Mouse (Mus musculus) lung, embryonic 14.5 days (tissue): ENCODE measurements around the gene A030005K14Rik. TPM values are rescaled to one million over a fixed set of nuclear protein-coding genes. Genes with fewer than 3 reads are reported as not detected.

ENCODE experiments used
- ATAC-seq: fragments of 200-750 bp; cut with Nextera tagmentation; 2 replicates; pipeline ENCODE4 v1.8.0; 2017; ENCODE audit warnings: mild to moderate bottlenecking, moderate TSS enrichment, moderate library complexity; ENCODE audit not compliant: insufficient read depth
- DNase-seq: peaks from one replicate; pipeline ENCODE4 v3.0.0-alpha.2; 2015
- H3K27ac ChIP-seq: fragments of 300-500 bp; sonication (generic); 2 replicates; pipeline ENCODE4 v1.5.1; 2014; ENCODE audit warnings: low read depth, mild to moderate bottlenecking, moderate library complexity
- H3K27me3 ChIP-seq: fragments of 300-500 bp; sonication (generic); 2 replicates; pipeline ENCODE4 v1.6.1; 2014; ENCODE audit warnings: low read length, control low read depth; ENCODE audit not compliant: insufficient read depth
- H3K36me3 ChIP-seq: fragments of 300-500 bp; sonication (generic); 2 replicates; pipeline ENCODE4 v1.6.1; 2014; ENCODE audit warnings: control low read depth; ENCODE audit not compliant: insufficient read depth
- H3K4me1 ChIP-seq: fragments of 300-500 bp; sonication (generic); 2 replicates; pipeline ENCODE4 v1.6.1; 2014; ENCODE audit warnings: antibody characterized with exemption, control low read depth; ENCODE audit not compliant: insufficient read depth
- H3K4me2 ChIP-seq: fragments of 300-500 bp; sonication (generic); 2 replicates; pipeline ENCODE4 v1.6.1; 2014; ENCODE audit warnings: mild to moderate bottlenecking
- H3K4me3 ChIP-seq: fragments of 300-500 bp; sonication (generic); 2 replicates; pipeline ENCODE4 v1.5.1; 2014; ENCODE audit warnings: low read depth, low read length
- H3K9ac ChIP-seq: fragments of 300-500 bp; sonication (generic); 2 replicates; pipeline ENCODE4 v1.6.1; 2014
- H3K9me3 ChIP-seq: fragments of 300-500 bp; sonication (generic); 2 replicates; pipeline ENCODE4 v1.6.1; 2016; ENCODE audit warnings: low read depth, low read length, control low read depth
- CTCF ChIP-seq: IDR thresholded peaks from 2 replicates; pipeline ENCODE4 v1.5.1; 2016; ENCODE audit warnings: antibody characterized with exemption, low read depth
- WGBS: fragments of 180-500 bp; shearing (Covaris S2); extraction: QIAGEN DNeasy Blood & Tissue Kit; methylation state at CpG from one replicate; pipeline ENCODE4 v1.1.7; 2014; 5-methylcytosine and 5-hydroxymethylcytosine counted together
- polyA plus RNA-seq: library from polyadenylated mRNA; unstranded; fragments of >200 nt; fragmentation: Nextera tagmentation; extraction: Ambion mirVana; gene quantifications from 2 replicates; pipeline ENCODE4 v1.2.1, GENCODE M21; 2014

A030005K14Rik gene
- polyA plus RNA-seq, 1 experiment from 2014 or later = not detected

GRCm38 (mm10) chr1:83036892-83037667 lies 22.1 kb downstream of the A030005K14Rik start:
- TF ChIP-seq CTCF = no peak
- no peak overlapping the region for H3K4me3 ChIP-seq
- DNase-seq (no peak), ATAC-seq (no peak)
- H3K9ac ChIP-seq = no peak overlapping the region
- WGBS = 74% methylated on average over 11 of the region's 11 CpGs
- no peaks in the 10 kb centered on the region for H3K9me3 ChIP-seq
- no peaks in the 10 kb centered on the region for H3K4me1 ChIP-seq
- no peak overlapping the region for H3K27ac ChIP-seq
- H3K36me3 ChIP-seq = no peaks in the 10 kb centered on the region
- H3K4me2 ChIP-seq = peak overlapping the region; percentile 73; the same call in 1 of the 2 replicates
- H3K27me3 ChIP-seq = no peaks in the 10 kb centered on the region

- no peaks in the 10 kb centered on the region for H3K4me1 ChIP-seq
- H3K36me3 ChIP-seq = no peaks in the 10 kb centered on the region
- no peak overlapping the region for H3K4me3 ChIP-seq
- H3K27me3 ChIP-seq = no peaks in the 10 kb centered on the region
- ATAC-seq (no peak), DNase-seq (no peak)
- WGBS = 59% methylated on average over 5 of the region's 5 CpGs
- H3K9me3 ChIP-seq = no peaks in the 10 kb centered on the region
- H3K4me2 ChIP-seq = no peak overlapping the region
- no peak overlapping the region for H3K9ac ChIP-seq
- no peak for TF ChIP-seq CTCF
- H3K27ac ChIP-seq = no peak overlapping the region
Observed at GRCm38 (mm10) chr1:83034509-83034908, 24.7 kb downstream of the A030005K14Rik start.

DNA sequence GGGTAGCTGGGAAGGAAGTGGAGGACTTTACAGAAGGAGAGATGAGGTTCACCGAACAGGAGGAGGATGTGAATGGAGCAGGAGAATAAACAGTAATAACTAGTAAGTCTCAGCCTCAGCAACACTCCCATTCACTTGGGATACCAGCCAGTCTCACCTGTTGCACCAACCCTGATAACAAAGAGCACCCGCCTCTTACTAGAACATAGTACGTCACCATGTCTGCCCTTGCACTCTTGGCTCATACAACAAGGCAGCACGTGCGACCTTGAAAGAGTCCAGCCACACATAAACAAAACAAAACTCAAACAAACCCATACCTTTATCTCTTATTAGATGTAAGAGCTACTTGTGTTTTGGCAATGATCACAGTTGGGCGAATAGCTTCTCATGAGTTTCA lies 26.7 kb downstream of the A030005K14Rik start:
- no peak overlapping the region for H3K9ac ChIP-seq
- WGBS = 84% methylated on average over 6 of the region's 6 CpGs
- no peaks in the 10 kb centered on the region for H3K4me1 ChIP-seq
- no peak for DNase-seq
- no peaks in the 10 kb centered on the region for H3K27me3 ChIP-seq
- no peak for TF ChIP-seq CTCF
- no peaks in the 10 kb centered on the region for H3K36me3 ChIP-seq
- H3K9me3 ChIP-seq = no peaks in the 10 kb centered on the region
- H3K4me2 ChIP-seq = no peak overlapping the region
- no peak overlapping the region for H3K4me3 ChIP-seq
- no peak overlapping the region for H3K27ac ChIP-seq
- no peak for ATAC-seq

DNA sequence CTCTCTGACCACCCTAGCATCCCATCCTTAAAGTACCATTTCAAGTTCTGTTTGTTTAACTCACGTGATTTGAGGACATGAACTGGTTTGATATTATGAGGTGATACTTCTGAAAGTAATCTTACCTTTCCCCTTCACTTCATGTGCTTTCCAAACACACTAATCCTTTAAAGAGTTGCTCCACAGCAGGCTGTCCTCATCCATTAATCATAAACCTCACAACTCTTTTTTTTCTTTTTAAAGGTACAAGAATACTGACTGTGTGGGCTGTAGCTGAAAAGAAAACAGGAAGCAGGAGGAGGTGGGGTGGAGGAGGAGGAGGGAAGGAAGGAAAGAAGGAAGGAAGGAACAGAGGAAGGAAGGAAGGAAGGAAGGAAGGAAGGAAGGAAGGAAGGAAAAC lies 27.2 kb downstream of the A030005K14Rik start:
- 15% methylated on average over 1 of the region's 1 CpGs for WGBS
- no peak for DNase-seq

GRCm38 (mm10) chr1:83016556-83016955 lies 42.6 kb downstream of the A030005K14Rik start:
- DNase-seq (no peak), ATAC-seq (no peak)
- H3K4me3 ChIP-seq = no peak overlapping the region
- no peaks in the 10 kb centered on the region for H3K9me3 ChIP-seq
- TF ChIP-seq CTCF = no peak
- no peaks in the 10 kb centered on the region for H3K4me1 ChIP-seq
- 70% methylated on average over 1 of the region's 1 CpGs for WGBS
- no peaks in the 10 kb centered on the region for H3K27me3 ChIP-seq
- H3K27ac ChIP-seq = no peak overlapping the region
- no peaks in the 10 kb centered on the region for H3K36me3 ChIP-seq
- H3K4me2 ChIP-seq = no peak overlapping the region
- no peak overlapping the region for H3K9ac ChIP-seq

More for the DNA sequence above, 27.2 kb downstream of the A030005K14Rik start:
- no peak overlapping the region for H3K4me3 ChIP-seq
- TF ChIP-seq CTCF = no peak
- H3K36me3 ChIP-seq = no peaks in the 10 kb centered on the region
- no peak overlapping the region for H3K4me2 ChIP-seq
- no peaks in the 10 kb centered on the region for H3K27me3 ChIP-seq
- no peaks in the 10 kb centered on the region for H3K4me1 ChIP-seq
- no peak overlapping the region for H3K27ac ChIP-seq
- H3K9ac ChIP-seq = no peak overlapping the region
- no peak for ATAC-seq
- H3K9me3 ChIP-seq = no peaks in the 10 kb centered on the region

DNA sequence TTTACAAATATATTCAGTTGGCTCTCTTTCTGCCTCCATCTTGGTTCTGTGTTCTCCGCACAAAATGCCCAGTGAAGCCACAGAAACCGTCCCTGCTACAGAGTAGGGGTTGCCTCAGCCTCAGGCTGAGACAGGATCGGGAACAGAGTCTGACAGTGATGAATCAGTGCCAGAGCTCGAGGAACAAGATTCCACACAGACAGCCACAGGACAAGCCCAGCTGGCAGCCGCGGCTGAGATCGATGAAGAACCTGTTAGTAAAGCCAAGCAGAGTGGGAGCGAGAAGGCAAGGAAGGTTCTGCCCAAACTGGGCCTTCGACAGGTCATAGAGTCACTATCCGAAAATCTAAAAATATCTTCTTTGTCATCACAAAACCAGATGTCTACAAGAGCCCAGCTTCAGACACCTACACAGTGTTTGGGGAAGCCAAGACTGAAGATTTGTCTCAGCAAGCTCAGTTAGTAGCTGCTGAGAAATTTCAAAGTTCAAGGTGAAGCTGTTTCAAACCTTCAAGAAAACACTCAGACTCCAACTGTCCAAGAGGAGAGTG lies 43.8 kb downstream of the A030005K14Rik start:
- Histone ChIP-seq H3K36me3 (no peaks in the 10 kb centered on the region), H3K9me3 (no peaks in the 10 kb centered on the region), H3K4me3 (no peak overlapping the region), H3K27me3 (no peaks in the 10 kb centered on the region), H3K27ac (no peak overlapping the region), H3K4me1 (no peaks in the 10 kb centered on the region), H3K4me2 (no peak overlapping the region), H3K9ac (no peak overlapping the region)
- ATAC-seq = no peak
- 44% methylated on average over 10 of the region's 10 CpGs for WGBS
- no peak for DNase-seq
- no peak for TF ChIP-seq CTCF

- 89% methylated on average over 3 of the region's 3 CpGs for whole genome bisulfite sequencing
- Histone ChIP-seq H3K27ac (no peak overlapping the region), H3K9ac (no peak overlapping the region), H3K27me3 (no peaks in the 10 kb centered on the region), H3K36me3 (no peaks in the 10 kb centered on the region), H3K4me1 (no peaks in the 10 kb centered on the region), H3K9me3 (no peaks in the 10 kb centered on the region), H3K4me3 (no peak overlapping the region), H3K4me2 (no peak overlapping the region)
- ATAC-seq (no peak), DNase-seq (no peak)
- TF ChIP-seq CTCF = no peak
Observed at GRCm38 (mm10) chr1:83014477-83014876, 44.7 kb downstream of the A030005K14Rik start.

Other genes starting within 250 kb of the A030005K14Rik start
- gene Agfg1, start 219.9 kb downstream of the A030005K14Rik start, polyA plus RNA-seq = 47.8 and 48.4 TPM in 2 replicates
- gene A030005L19Rik, start 146.1 kb downstream of the A030005K14Rik start, polyA plus RNA-seq = 0.32 TPM in 1 of 2 replicates, not detected in the other
- not detected in 2 replicates for gene A030014E15Rik, start 134.5 kb downstream of the A030005K14Rik start, polyA plus RNA-seq
- not detected in 2 replicates for gene Gm6217, start 128.0 kb downstream of the A030005K14Rik start, polyA plus RNA-seq
- gene A030003K21Rik, start 116.0 kb downstream of the A030005K14Rik start, polyA plus RNA-seq = not detected in 2 replicates
- gene Gm7544, start 103.4 kb downstream of the A030005K14Rik start, polyA plus RNA-seq = not detected in 2 replicates
- not detected in 2 replicates for gene Gm47955, start 99.1 kb downstream of the A030005K14Rik start, polyA plus RNA-seq
- gene Gm47959, start 58.8 kb downstream of the A030005K14Rik start, polyA plus RNA-seq = not detected in 2 replicates
- gene Slc19a3, start 20.9 kb downstream of the A030005K14Rik start, polyA plus RNA-seq = 0.51 and 0.80 TPM in 2 replicates
- not detected in 2 replicates for gene Krtap28-10, start 16.9 kb downstream of the A030005K14Rik start, polyA plus RNA-seq
- not detected in 2 replicates for gene Gm47969, start 14.4 kb downstream of the A030005K14Rik start, polyA plus RNA-seq
- not detected in 2 replicates for gene Krtap28-13, start 1.6 kb upstream of the A030005K14Rik start, polyA plus RNA-seq
- 0.18 TPM in 1 of 2 replicates, not detected in the other for gene Ccl20, start 57.4 kb upstream of the A030005K14Rik start, polyA plus RNA-seq
- 0.20 TPM in 1 of 2 replicates, not detected in the other for gene Daw1, start 100.4 kb upstream of the A030005K14Rik start, polyA plus RNA-seq